20 mouse cellular contexts compared by ENCODE assay signal in the genomic region with DNA sequence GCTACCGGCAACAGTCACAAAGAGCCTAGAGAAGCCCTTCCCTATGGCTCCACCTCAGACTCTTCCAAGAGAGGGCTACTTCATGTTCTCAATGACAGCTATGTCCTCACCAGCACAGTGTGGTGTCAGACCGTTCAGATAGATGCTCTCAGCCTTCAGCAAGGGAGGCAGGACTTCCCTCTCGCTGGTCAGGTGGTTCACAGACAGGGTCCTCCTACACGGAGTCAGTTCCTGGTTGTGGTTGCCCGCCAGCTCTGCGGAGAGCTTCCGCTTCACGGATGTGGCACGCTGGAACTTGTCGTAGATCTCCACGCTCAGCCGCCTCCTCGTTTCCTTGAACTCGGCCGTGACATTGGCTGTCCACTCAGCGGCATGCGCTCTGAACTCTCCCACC.
DNase-seq lines count a peak whose midpoint lies in the region; ATAC-seq and TF ChIP-seq lines count a peak whose summit lies in the region.
"Had no signal": no experiment of that assay in that cellular context is flagged by ENCODE, and none has a peak within 500 bp of the region (broad histone marks: within the 10 kb centered on the region; RNA-seq: fewer than 3 reads in every experiment).

No protein-coding gene starts in this region.

- intact Hi-C loops in left cerebral cortex, postnatal 4 days (cut with DNase I), result no loop called here

- no peak for ATAC-seq in cerebellum, adult (ENCODE audit: insufficient number of reproducible peaks, low FRiP score, low TSS enrichment)
- ATAC-seq: intestine, embryonic 16.5 days had no signal

- H3K27ac ChIP-seq in testis, adult 2 months (ENCODE audit: control insufficient read depth, insufficient read depth, low read depth, low read length), result no peak overlapping the region
- H3K27ac ChIP-seq: kidney, embryonic 15.5 days; macrophage had no signal

- H3K27me3 ChIP-seq in testis, adult 2 months (ENCODE audit: control insufficient read depth, insufficient read depth, low read length), result no peaks in the 10 kb centered on the region
- H3K27me3 ChIP-seq: kidney, embryonic 15.5 days had no signal

- TF ChIP-seq CTCF in testis, adult 2 months (IDR thresholded peaks at IDR 0.05; ENCODE audit: control insufficient read depth, insufficient read depth, insufficient replicate concordance, low read depth, low read length), result no peak

- H3K36me3 ChIP-seq in testis, adult 2 months (ENCODE audit: control insufficient read depth, insufficient read depth, low read length), result no peaks in the 10 kb centered on the region
- H3K36me3 ChIP-seq: kidney, embryonic 15.5 days had no signal

- TF ChIP-seq POLR2A in testis, adult 2 months (IDR thresholded peaks at IDR 0.05; ENCODE audit: control insufficient read depth, low read depth, low read length), result no peak

- peak; percentile 27 to 39 for DNase-seq in cerebellum, postnatal 14 days
- DNase-seq in left cerebral cortex, postnatal 4 days, result peak; percentile 27
- no peak for DNase-seq in left cerebral cortex, adult 11 months (ENCODE audit: low spot score)
- DNase-seq in testis, postnatal 14 days (ENCODE audit: low spot score), result no peak
- DNase-seq in thymus, adult 18-20 months, result no peak
- DNase-seq in Muller cell, postnatal 12 days (ENCODE audit: inconsistent ontology term), result no peak
- DNase-seq: adrenal gland, postnatal 36 days; cerebellum, adult 9-11 months; gastrocnemius, postnatal 14 days; heart, postnatal 10 days; layer of hippocampus, postnatal 36 days; lung, embryonic 14.5 days; right cerebral cortex, postnatal 4 days; thymus, postnatal 4 days had no signal

- H3K4me1 ChIP-seq in testis, adult 2 months (ENCODE audit: control insufficient read depth, insufficient read depth, low read length), result no peaks in the 10 kb centered on the region; the same call in 1 of the 2 replicates
- H3K4me1 ChIP-seq: kidney, embryonic 15.5 days had no signal

- peak overlapping the region; percentile 27 for H3K4me3 ChIP-seq in testis, adult 2 months (ENCODE audit: control insufficient read depth, low read depth, low read length)
- H3K4me3 ChIP-seq: erythroblast, embryonic 14.5 days; kidney, embryonic 15.5 days had no signal

Comparison
In these comparisons a context has a peak if more than half of its experiments do, and no peak if none do; other contexts are left out.
1. DNase-seq: peak in cerebellum, postnatal 14 days (2 of 2) and left cerebral cortex, postnatal 4 days (single experiment); none in left cerebral cortex, adult 11 months (single experiment), testis, postnatal 14 days (single experiment), thymus, adult 18-20 months (0 of 2) and Muller cell, postnatal 12 days (single experiment).